10 mouse cellular contexts compared by ENCODE assay signal in the genomic region with DNA sequence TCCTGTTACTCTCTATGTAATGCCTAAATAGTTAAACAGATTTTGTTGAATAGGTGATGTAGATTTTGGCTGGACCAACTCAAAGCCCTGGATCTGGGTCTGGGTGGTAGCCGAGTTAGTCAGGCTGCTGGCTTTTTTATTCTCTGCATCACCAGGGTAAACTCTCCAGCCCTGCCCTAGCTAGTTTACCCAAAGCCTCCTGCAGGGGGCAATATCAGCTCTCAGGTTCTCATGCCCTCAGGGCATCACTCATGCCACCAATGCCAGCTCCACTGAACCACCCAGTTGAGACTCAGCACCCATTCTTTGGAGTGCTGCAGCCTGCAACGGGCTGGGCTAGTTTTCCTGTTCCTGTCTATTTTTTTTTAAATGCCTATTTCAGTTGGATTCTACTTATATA.
DNase-seq lines count a peak whose midpoint lies in the region; ATAC-seq lines count a peak whose summit lies in the region.
"Had no signal": no experiment of that assay in that cellular context is flagged by ENCODE, and none has a peak within 500 bp of the region (broad histone marks: within the 10 kb centered on the region; RNA-seq: fewer than 3 reads in every experiment).

No protein-coding gene starts in this region.

- DNase-seq in cerebellum, adult 11 months, result peak; percentile 4
- peak; percentile 4 for DNase-seq in layer of hippocampus, adult 11-12 months (ENCODE audit: low spot score)
- DNase-seq in layer of hippocampus, adult 9-11 months, result no peak
- peak; percentile 37 for DNase-seq in ES-CJ7 (ENCODE audit: low read depth, low spot score)
- peak; percentile 29 to 59 for DNase-seq in cerebellum, postnatal 25 days
- no peak for DNase-seq in c-Kit-positive CD71-positive TER-119-positive erythroid progenitor cells, embryonic 14.5 days (ENCODE audit: low spot score)
- DNase-seq in adipocyte (ENCODE audit: low spot score), result no peak

- ATAC-seq in cerebellum, adult (ENCODE audit: insufficient number of reproducible peaks, low FRiP score, low TSS enrichment), result no peak
- ATAC-seq: intestine, postnatal 0 days; midbrain, embryonic 13.5 days had no signal

Comparison
In these comparisons a context has a peak if more than half of its experiments do, and no peak if none do; other contexts are left out.
1. DNase-seq: peak in cerebellum, adult 11 months (single experiment), layer of hippocampus, adult 11-12 months (single experiment), ES-CJ7 (single experiment) and cerebellum, postnatal 25 days (2 of 2); none in layer of hippocampus, adult 9-11 months (single experiment), c-Kit-positive CD71-positive TER-119-positive erythroid progenitor cells, embryonic 14.5 days (single experiment) and adipocyte (single experiment).